Mouse (Mus musculus): ENCODE data around the gene Terf2. TPM values are rescaled to one million over a fixed set of nuclear protein-coding genes. Genes with fewer than 3 reads are reported as not detected.

The Terf2 gene
- total RNA-seq, 4 experiments from 2014 or later, result 13.2 to 14.1 (median 13.4) TPM

Small RNA genes within 50 kb of the gene (microRNA-seq; reads per million reads assigned to microRNA genes)
- gene Mir7075, result 0.84 reads per million

Other genes with a start within 250 kb of the Terf2 start
- 1 to 10 TPM in 2 of 4 experiments, under 1 TPM in 2; 0.62 to 1.3 (median 1.0) TPM for gene Has3, start 226.3 kb downstream of the Terf2 start, total RNA-seq (2022)
- gene Utp4, start 202.9 kb downstream of the Terf2 start, total RNA-seq (2022), result 10 to 100 TPM; 20.2 to 23.0 (median 21.6) TPM
- 10 to 100 TPM; 10.6 to 11.6 (median 11.3) TPM for gene Sntb2, start 160.8 kb downstream of the Terf2 start, total RNA-seq (2022)
- gene Vps4a, start 65.3 kb downstream of the Terf2 start, total RNA-seq (2022), result 10 to 100 TPM; 59.7 to 67.1 (median 62.5) TPM
- 10 to 100 TPM; 67.1 to 76.1 (median 74.4) TPM for gene Pdf, start 47.9 kb downstream of the Terf2 start, total RNA-seq (2022)
- gene Cog8, start 39.9 kb downstream of the Terf2 start, total RNA-seq (2022), result 10 to 100 TPM; 16.4 to 20.2 (median 17.7) TPM
- gene Nip7, start 39.7 kb downstream of the Terf2 start, total RNA-seq (2022), result 10 to 100 TPM; 24.8 to 28.1 (median 26.1) TPM
- not detected for gene Tmed6, start 30.9 kb downstream of the Terf2 start, total RNA-seq (2022)
- gene Cyb5b, start 54.1 kb upstream of the Terf2 start, total RNA-seq (2022), result 10 to 100 TPM; 36.0 to 46.3 (median 40.0) TPM
- gene Nfat5, start 196.9 kb upstream of the Terf2 start, total RNA-seq (2022), result 10 to 100 TPM; 19.1 to 24.7 (median 23.8) TPM

Data from heart, adult 8-10 months (tissue).